In the genomic region with DNA sequence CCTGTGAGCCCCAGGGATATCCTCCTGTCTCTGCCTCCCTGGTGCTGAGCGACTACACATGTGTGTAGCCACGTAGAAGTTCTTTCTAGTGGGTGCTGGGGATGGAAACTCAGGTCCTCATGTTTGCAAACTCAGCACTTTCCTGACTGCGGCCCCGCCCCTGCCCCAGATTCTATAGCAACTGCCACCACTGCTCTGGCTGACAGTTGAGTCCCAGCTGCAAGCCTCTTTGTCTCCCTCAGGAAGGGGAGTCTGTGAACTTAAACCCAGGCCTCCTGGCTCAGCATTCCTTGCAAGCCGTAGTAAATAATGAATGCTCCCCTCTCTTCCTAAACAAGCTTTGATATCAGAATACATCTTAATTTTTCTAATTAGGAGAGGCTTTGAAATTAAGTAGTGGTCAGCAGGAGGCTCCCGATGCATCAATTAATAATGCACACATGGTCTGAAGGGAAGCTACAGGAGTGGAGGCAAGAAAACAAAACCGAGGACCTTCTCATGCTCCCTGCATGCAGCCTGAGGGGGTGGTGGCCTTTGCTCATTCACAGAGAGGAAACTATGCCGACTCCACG, we compare ENCODE assay signal across 33 mouse cellular contexts.
DNase-seq lines count a peak whose midpoint lies in the region; ATAC-seq lines count a peak whose summit lies in the region.
"Had no signal": no experiment of that assay in that cellular context is flagged by ENCODE, and none has a peak within 500 bp of the region (broad histone marks: within the 10 kb centered on the region; RNA-seq: fewer than 3 reads in every experiment).

No protein-coding gene starts in this region.

- no peaks in the 10 kb centered on the region for H3K27me3 ChIP-seq in embryonic facial prominence, embryonic 11.5 days (ENCODE audit: control insufficient read depth, insufficient read depth, low read length)
- no peaks in the 10 kb centered on the region for H3K27me3 ChIP-seq in embryonic facial prominence, embryonic 10.5 days (replicated peaks; ENCODE audit: low read depth, poor library complexity, severe bottlenecking)
- H3K27me3 ChIP-seq in hindbrain, embryonic 11.5 days (ENCODE audit: control insufficient read depth, insufficient read depth, low read length): no peaks in the 10 kb centered on the region
- no peaks in the 10 kb centered on the region for H3K27me3 ChIP-seq in hindbrain, embryonic 16.5 days (replicated peaks; ENCODE audit: control insufficient read depth, insufficient read depth, low read length)
- H3K27me3 ChIP-seq: CH12.LX; hindbrain, embryonic 15.5 days; kidney, embryonic 15.5 days; limb, embryonic 13.5 days; megakaryocyte, embryonic 14.5 days; midbrain, embryonic 13.5 days had no signal

- H3K9me3 ChIP-seq in embryonic facial prominence, embryonic 11.5 days (replicated peaks; ENCODE audit: control insufficient read depth, low read length): no peaks in the 10 kb centered on the region
- H3K9me3 ChIP-seq in embryonic facial prominence, embryonic 10.5 days: no peaks in the 10 kb centered on the region
- no peaks in the 10 kb centered on the region for H3K9me3 ChIP-seq in hindbrain, embryonic 11.5 days (ENCODE audit: control insufficient read depth, low read length)
- no peaks in the 10 kb centered on the region for H3K9me3 ChIP-seq in hindbrain, embryonic 16.5 days (ENCODE audit: control insufficient read depth, low read length)
- H3K9me3 ChIP-seq: hindbrain, embryonic 15.5 days; kidney, embryonic 15.5 days; limb, embryonic 13.5 days; midbrain, embryonic 13.5 days had no signal

- ATAC-seq in embryonic facial prominence, embryonic 11.5 days (replicated peaks; ENCODE audit: insufficient number of reproducible peaks, low FRiP score, low TSS enrichment, low read depth): no peak
- ATAC-seq in hindbrain, embryonic 11.5 days (ENCODE audit: low FRiP score): no peak
- ATAC-seq in hindbrain, embryonic 16.5 days: no peak
- no peak for ATAC-seq in erythroid progenitor cell, adult 5-6 weeks (replicated peaks; ENCODE audit: low FRiP score, poor library complexity, severe bottlenecking)
- ATAC-seq: midbrain, embryonic 13.5 days had no signal

- H3K4me2 ChIP-seq in embryonic facial prominence, embryonic 11.5 days (ENCODE audit: low read depth, low read length): no peak overlapping the region
- H3K4me2 ChIP-seq in hindbrain, embryonic 11.5 days (replicated peaks; ENCODE audit: low read depth, low read length): no peak overlapping the region
- H3K4me2 ChIP-seq in hindbrain, embryonic 16.5 days (ENCODE audit: low read length): no peak overlapping the region
- H3K4me2 ChIP-seq: heart, embryonic 11.5 days; hindbrain, embryonic 15.5 days; kidney, embryonic 15.5 days; limb, embryonic 13.5 days; liver, embryonic 11.5 days; midbrain, embryonic 13.5 days had no signal

- no peak overlapping the region for H3K27ac ChIP-seq in embryonic facial prominence, embryonic 11.5 days (replicated peaks; ENCODE audit: low read depth, low read length)
- H3K27ac ChIP-seq in embryonic facial prominence, embryonic 10.5 days (replicated peaks): no peak overlapping the region
- H3K27ac ChIP-seq in hindbrain, embryonic 11.5 days (ENCODE audit: low read depth, low read length): peak overlapping the region; percentile 33; the same call in 1 of the 2 replicates
- no peak overlapping the region for H3K27ac ChIP-seq in hindbrain, embryonic 16.5 days (ENCODE audit: low read depth, low read length)
- H3K27ac ChIP-seq: gastrocnemius, adult 2 months; hindbrain, embryonic 15.5 days; kidney, embryonic 15.5 days; layer of hippocampus, adult 2 months; left cerebral cortex, adult 2 months; limb, embryonic 13.5 days; midbrain, embryonic 13.5 days had no signal

- no peak overlapping the region for H3K4me3 ChIP-seq in embryonic facial prominence, embryonic 11.5 days (ENCODE audit: low read depth, low read length)
- H3K4me3 ChIP-seq in embryonic facial prominence, embryonic 10.5 days: no peak overlapping the region
- no peak overlapping the region for H3K4me3 ChIP-seq in hindbrain, embryonic 11.5 days (ENCODE audit: low read depth, low read length)
- no peak overlapping the region for H3K4me3 ChIP-seq in hindbrain, embryonic 16.5 days (ENCODE audit: low read length)
- H3K4me3 ChIP-seq: erythroblast, embryonic 14.5 days; gastrocnemius, adult 2 months; hindbrain, embryonic 15.5 days; kidney, embryonic 15.5 days; layer of hippocampus, adult 2 months; left cerebral cortex, adult 2 months; limb, embryonic 13.5 days; megakaryocyte, embryonic 14.5 days; midbrain, embryonic 13.5 days had no signal

- H3K9ac ChIP-seq in embryonic facial prominence, embryonic 11.5 days (replicated peaks; ENCODE audit: low read length): no peak overlapping the region
- no peak overlapping the region for H3K9ac ChIP-seq in hindbrain, embryonic 11.5 days (ENCODE audit: low read depth, low read length)
- H3K9ac ChIP-seq in hindbrain, embryonic 16.5 days (ENCODE audit: low read depth, low read length): no peak overlapping the region
- H3K9ac ChIP-seq: hindbrain, embryonic 15.5 days; kidney, embryonic 15.5 days; limb, embryonic 13.5 days; midbrain, embryonic 13.5 days had no signal

- WGBS in embryonic facial prominence, embryonic 11.5 days: 48% methylated on average over 9 of the region's 9 CpGs
- WGBS in embryonic facial prominence, embryonic 10.5 days: 58% methylated on average over 9 of the region's 9 CpGs
- 58% methylated on average over 9 of the region's 9 CpGs for WGBS in hindbrain, embryonic 11.5 days
- 48% methylated on average over 9 of the region's 9 CpGs for WGBS in hindbrain, embryonic 16.5 days

- H3K36me3 ChIP-seq in embryonic facial prominence, embryonic 11.5 days (replicated peaks; ENCODE audit: control insufficient read depth, insufficient read depth, low read depth, low read length): no peaks in the 10 kb centered on the region
- no peaks in the 10 kb centered on the region for H3K36me3 ChIP-seq in embryonic facial prominence, embryonic 10.5 days (replicated peaks)
- no peaks in the 10 kb centered on the region for H3K36me3 ChIP-seq in hindbrain, embryonic 11.5 days (ENCODE audit: control insufficient read depth, insufficient read depth, low read length)
- H3K36me3 ChIP-seq in hindbrain, embryonic 16.5 days (ENCODE audit: control insufficient read depth, insufficient read depth, low read length): 0 out of 2 replicates have a peak, but pooled peaks cover 3% of the 10 kb centered on the region
- H3K36me3 ChIP-seq: hindbrain, embryonic 15.5 days; kidney, embryonic 15.5 days; limb, embryonic 13.5 days had no signal

- DNase-seq in embryonic facial prominence, embryonic 11.5 days (ENCODE audit: low spot score): peak; percentile 6
- no peak for DNase-seq in embryonic facial prominence, embryonic 10.5 days (ENCODE audit: low spot score)
- no peak for DNase-seq in hindbrain, embryonic 11.5 days (ENCODE audit: low spot score)
- peak; percentile 72 for DNase-seq in R1 (ENCODE audit: low read depth, low spot score)
- peak; percentile 64 for DNase-seq in retina, embryonic 14.5 days (ENCODE audit: low spot score)
- DNase-seq in thymus, postnatal 4 days: no peak
- DNase-seq: adrenal gland, postnatal 14 days; cerebellum, adult 11-12 months; cerebellum, adult 9-11 months; embryo, embryonic 11 days; gastrocnemius, adult 2 months; gastrocnemius, postnatal 36 days; heart, adult 18-20 months; heart, postnatal 36 days; kidney, adult 18-20 months; kidney, postnatal 25 days; lung, postnatal 36 days; right cerebral cortex, postnatal 4 days; thymus, adult 2 months; thymus, postnatal 36 days had no signal

- no peaks in the 10 kb centered on the region for H3K4me1 ChIP-seq in embryonic facial prominence, embryonic 11.5 days (ENCODE audit: control insufficient read depth, insufficient read depth, low read length)
- H3K4me1 ChIP-seq in embryonic facial prominence, embryonic 10.5 days: peaks cover 11% of the 10 kb centered on the region
- H3K4me1 ChIP-seq in hindbrain, embryonic 11.5 days (replicated peaks; ENCODE audit: control insufficient read depth, insufficient read depth, low read length): no peaks in the 10 kb centered on the region; the same call in 1 of the 2 replicates
- no peaks in the 10 kb centered on the region for H3K4me1 ChIP-seq in hindbrain, embryonic 16.5 days (ENCODE audit: control insufficient read depth, insufficient read depth, low read depth, low read length)
- H3K4me1 ChIP-seq: hindbrain, embryonic 15.5 days; kidney, embryonic 15.5 days; limb, embryonic 13.5 days; megakaryocyte, embryonic 14.5 days had no signal

Comparison
In these comparisons a context has a peak if more than half of its experiments do, and no peak if none do; other contexts are left out.
1. DNase-seq: peak in embryonic facial prominence, embryonic 11.5 days (single experiment), R1 (single experiment) and retina, embryonic 14.5 days (single experiment); none in embryonic facial prominence, embryonic 10.5 days (single experiment), hindbrain, embryonic 11.5 days (single experiment) and thymus, postnatal 4 days (single experiment).